Mouse (Mus musculus) bone marrow, adult 2 months (tissue): Measurements from ENCODE around the gene Wdr78. TPM values are rescaled to one million over a fixed set of nuclear protein-coding genes. Genes with fewer than 3 reads are reported as not detected.

Experiments used
- H3K27ac ChIP-seq: fragments of 200-500 bp; 2 replicates; pipeline ENCODE4 v1.5.1; 2012; ENCODE audit warnings: low read depth, mild to moderate bottlenecking, control low read depth, inconsistent platforms, low read length; ENCODE audit not compliant: control insufficient read depth, poor library complexity, insufficient read depth
- H3K4me1 ChIP-seq: fragments of 200-500 bp; 2 replicates; pipeline ENCODE4 v1.6.1; 2011; ENCODE audit warnings: low read length; ENCODE audit not compliant: control insufficient read depth, insufficient read depth
- H3K4me3 ChIP-seq: fragments of 200-500 bp; replicated peaks from 2 replicates; pipeline ENCODE3; 2011; ENCODE audit warnings: mild to moderate bottlenecking, low read depth, low read length, control low read depth; ENCODE audit not compliant: control insufficient read depth
- CTCF ChIP-seq: fragments of 200-500 bp; IDR thresholded peaks from 2 replicates; pipeline ENCODE4 v1.5.1; 2011; ENCODE audit warnings: low read length, control low read depth; ENCODE audit not compliant: control insufficient read depth, insufficient read depth
- POLR2A ChIP-seq: fragments of 200-500 bp; IDR thresholded peaks from 2 replicates; pipeline ENCODE4 v1.6.1; 2011; ENCODE audit warnings: low read depth, mild to moderate bottlenecking, control low read depth, low read length, borderline replicate concordance; ENCODE audit not compliant: control insufficient read depth
- WGBS: fragments of 180-500 bp; shearing (Covaris S2); methylation state at CpG from one replicate; pipeline ENCODE4 v1.1.7; 2018; 5-methylcytosine and 5-hydroxymethylcytosine counted together
- polyA plus RNA-seq: library from polyadenylated mRNA; stranded (reverse); fragments of >200 nt; gene quantifications from 2 replicates; pipeline ENCODE4 v1.2.4, GENCODE M21; 2011; ENCODE audit warnings: low replicate concordance; ENCODE audit not compliant: missing spikeins, insufficient read depth, insufficient read length

The Wdr78 gene
- polyA plus RNA-seq, 1 experiment = 2.0 TPM

GRCm38 (mm10) chr4:103006266-103006665, 108.1 kb downstream of the Wdr78 start:
- Histone ChIP-seq H3K4me1 (no peaks in the 10 kb centered on the region), H3K4me3 (no peak overlapping the region), H3K27ac (no peak overlapping the region)
- TF ChIP-seq POLR2A = no peak
- TF ChIP-seq CTCF = no peak
- 71% methylated on average over 5 of the region's 5 CpGs for WGBS

GRCm38 (mm10) chr4:103005190-103005945, 109.0 kb downstream of the Wdr78 start:
- Histone ChIP-seq H3K4me3 (no peak overlapping the region), H3K27ac (no peak overlapping the region), H3K4me1 (no peaks in the 10 kb centered on the region)
- TF ChIP-seq POLR2A = no peak
- no peak for TF ChIP-seq CTCF
- WGBS = 81% methylated on average over 15 of the region's 15 CpGs

GRCm38 (mm10) chr4:103004681-103005080, 109.7 kb downstream of the Wdr78 start:
- Histone ChIP-seq H3K27ac (no peak overlapping the region), H3K4me1 (no peaks in the 10 kb centered on the region), H3K4me3 (no peak overlapping the region)
- no peak for TF ChIP-seq CTCF
- no peak for TF ChIP-seq POLR2A
- 61% methylated on average over 4 of the region's 4 CpGs for WGBS

- no peak overlapping the region for H3K27ac ChIP-seq
Measured at GRCm38 (mm10) chr4:102991685-102992084, 122.7 kb downstream of the Wdr78 start.

GRCm38 (mm10) chr4:102990595-102991340, 123.6 kb downstream of the Wdr78 start:
- 67% methylated on average over 11 of the region's 11 CpGs for WGBS
- Histone ChIP-seq H3K4me1 (no peaks in the 10 kb centered on the region), H3K4me3 (no peak overlapping the region), H3K27ac (no peak overlapping the region)
- TF ChIP-seq CTCF (no peak), POLR2A (no peak)

More at GRCm38 (mm10) chr4:102991685-102992084, 122.7 kb downstream of the Wdr78 start:
- Histone ChIP-seq H3K4me3 (no peak overlapping the region), H3K4me1 (no peaks in the 10 kb centered on the region)
- TF ChIP-seq POLR2A = no peak
- no peak for TF ChIP-seq CTCF
- WGBS = 86% methylated on average over 3 of the region's 3 CpGs

GRCm38 (mm10) chr4:102990016-102990415, 124.3 kb downstream of the Wdr78 start:
- no peak overlapping the region for H3K4me3 ChIP-seq
- WGBS = 78% methylated on average over 4 of the region's 4 CpGs
- TF ChIP-seq CTCF = no peak
- no peak for TF ChIP-seq POLR2A
- no peak overlapping the region for H3K27ac ChIP-seq
- H3K4me1 ChIP-seq = no peaks in the 10 kb centered on the region

GRCm38 (mm10) chr4:102989391-102989790, 125.0 kb downstream of the Wdr78 start:
- H3K27ac ChIP-seq = no peak overlapping the region
- no peaks in the 10 kb centered on the region for H3K4me1 ChIP-seq
- no peak overlapping the region for H3K4me3 ChIP-seq
- TF ChIP-seq POLR2A (no peak), CTCF (no peak)
- 68% methylated on average over 5 of the region's 5 CpGs for WGBS

GRCm38 (mm10) chr4:102988526-102988925, 125.8 kb downstream of the Wdr78 start:
- TF ChIP-seq POLR2A = no peak
- TF ChIP-seq CTCF = no peak
- Histone ChIP-seq H3K27ac (no peak overlapping the region), H3K4me1 (no peaks in the 10 kb centered on the region), H3K4me3 (no peak overlapping the region)
- 70% methylated on average over 6 of the region's 6 CpGs for WGBS

Other genes starting within 250 kb of the Wdr78 start
- gene Tctex1d1, start 135.9 kb downstream of the Wdr78 start, polyA plus RNA-seq = not detected in 2 replicates
- gene Insl5, start 87.7 kb downstream of the Wdr78 start, polyA plus RNA-seq = not detected in 2 replicates
- 42.3 and 78.0 TPM in 2 replicates for gene Mier1, start 165 bp downstream of the Wdr78 start, polyA plus RNA-seq
- gene Slc35d1, start 100.6 kb upstream of the Wdr78 start, polyA plus RNA-seq = 3.8 and 4.9 TPM in 2 replicates
- not detected in 2 replicates for gene 4921539E11Rik, start 176.3 kb upstream of the Wdr78 start, polyA plus RNA-seq
- gene Oma1, start 199.3 kb upstream of the Wdr78 start, polyA plus RNA-seq = 4.9 and 5.9 TPM in 2 replicates